Mouse (Mus musculus): ENCODE results near the gene Siah2.

DNA sequence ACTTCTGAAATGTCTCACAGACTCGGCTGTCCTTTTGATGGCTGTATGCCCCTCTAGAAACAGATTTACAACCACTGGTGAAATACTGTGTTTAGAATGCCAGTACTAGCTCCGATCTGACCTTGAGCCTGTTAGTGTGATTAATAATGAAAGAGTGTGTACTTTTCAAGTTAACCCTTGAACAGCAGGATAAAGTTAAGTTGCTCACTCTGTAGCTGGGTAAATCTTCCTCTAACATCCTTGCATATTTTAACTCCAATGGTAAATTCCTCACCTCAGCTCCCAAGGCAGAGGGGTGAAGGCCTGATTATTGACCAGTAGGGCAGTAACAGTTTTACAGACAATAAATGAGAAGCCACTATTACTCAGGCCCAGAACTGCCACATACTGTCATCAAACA, 10.4 kb downstream of the Siah2 start:
- no peak for TF ChIP-seq TAL1 (conservative IDR thresholded peaks at IDR 0.05; ENCODE audit: low read depth, low read length)
- no peak for TF ChIP-seq POLR2AphosphoS5 (IDR thresholded peaks at IDR 0.05; ENCODE audit: insufficient replicate concordance, low read depth, low read length)
- no peak for TF ChIP-seq CTCF (IDR thresholded peaks at IDR 0.05; ENCODE audit: low read depth, low read length)
- TF ChIP-seq GATA1 (IDR thresholded peaks at IDR 0.05; ENCODE audit: borderline replicate concordance, low read length): no peak
- TF ChIP-seq GATA2 (IDR thresholded peaks at IDR 0.05; ENCODE audit: borderline replicate concordance, low read depth, low read length): no peak

All from G1E (cell line).